Mouse (Mus musculus) cortical plate, adult 2 months (tissue): ENCODE measurements around the gene Il1rapl2. TPM values are rescaled to one million over a fixed set of nuclear protein-coding genes. Genes with fewer than 3 reads are reported as not detected.

Source experiments
- H3K27ac ChIP-seq: fragments of 200-500 bp; 2 replicates; pipeline ENCODE4 v1.5.1; 2012; ENCODE audit warnings: low read length, control low read depth, inconsistent platforms; ENCODE audit not compliant: insufficient read depth
- H3K4me1 ChIP-seq: fragments of 200-500 bp; 2 replicates; pipeline ENCODE4 v1.6.1; 2011; ENCODE audit warnings: low read length; ENCODE audit not compliant: control insufficient read depth, insufficient read depth
- H3K4me3 ChIP-seq: fragments of 200-500 bp; 2 replicates; pipeline ENCODE4 v1.5.1; 2011; ENCODE audit warnings: mild to moderate bottlenecking, low read length, control low read depth; ENCODE audit not compliant: insufficient read depth
- CTCF ChIP-seq: fragments of 200-500 bp; IDR thresholded peaks from 2 replicates; pipeline ENCODE4 v1.5.1; 2011; ENCODE audit warnings: mild to moderate bottlenecking, control low read depth, low read length; ENCODE audit not compliant: insufficient read depth; ENCODE audit errors: extremely low read depth
- POLR2A ChIP-seq: fragments of 200-500 bp; IDR thresholded peaks from 2 replicates; pipeline ENCODE4 v1.6.1; 2011; ENCODE audit warnings: mild to moderate bottlenecking, low read length, control low read depth; ENCODE audit not compliant: insufficient read depth; ENCODE audit errors: extremely low read depth
- polyA plus RNA-seq: library from polyadenylated mRNA; depleted of rRNA; stranded (reverse); fragments of >200 nt; gene quantifications from 2 replicates; pipeline ENCODE4 v1.2.3, GENCODE M21; 2012

Gene Il1rapl2
- polyA plus RNA-seq, 1 experiment, result 2.4 TPM

DNA sequence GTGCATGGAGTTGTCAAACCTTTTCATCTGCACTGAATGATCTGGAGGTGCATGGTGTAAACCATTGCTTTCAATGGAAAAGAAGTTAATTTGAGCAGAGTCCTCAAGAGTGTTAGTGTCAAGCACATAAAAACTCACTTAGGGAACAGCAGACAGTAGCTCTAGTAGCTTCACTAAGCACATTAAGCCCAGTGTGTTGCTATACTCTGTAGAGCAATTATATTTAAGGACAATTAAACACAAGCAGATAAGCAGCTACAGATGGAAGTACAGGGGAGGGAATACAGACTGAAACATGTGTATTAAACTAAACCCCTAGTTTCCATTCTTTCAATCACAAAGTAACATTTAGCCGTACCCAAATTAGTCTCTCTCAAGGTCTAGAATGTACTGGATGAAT, 930.1 kb downstream of the Il1rapl2 start:
- TF ChIP-seq POLR2A (no peak), CTCF (no peak)
- no peak overlapping the region for H3K4me3 ChIP-seq

GRCm38 (mm10) chrX:138505049-138505448, 934.6 kb downstream of the Il1rapl2 start:
- TF ChIP-seq POLR2A (no peak), CTCF (no peak)
- no peak overlapping the region for H3K27ac ChIP-seq
- H3K4me1 ChIP-seq, result no peaks in the 10 kb centered on the region
- H3K4me3 ChIP-seq, result no peak overlapping the region

More for the DNA sequence above, 930.1 kb downstream of the Il1rapl2 start:
- no peak overlapping the region for H3K27ac ChIP-seq
- H3K4me1 ChIP-seq, result no peaks in the 10 kb centered on the region

- no peak overlapping the region for H3K27ac ChIP-seq
- no peak overlapping the region for H3K4me3 ChIP-seq
- no peak for TF ChIP-seq CTCF
- TF ChIP-seq POLR2A, result no peak
- H3K4me1 ChIP-seq, result no peaks in the 10 kb centered on the region
Measured at GRCm38 (mm10) chrX:138620106-138620505, 1049.7 kb downstream of the Il1rapl2 start.

- no peak overlapping the region for H3K4me3 ChIP-seq
- H3K4me1 ChIP-seq, result no peaks in the 10 kb centered on the region
- H3K27ac ChIP-seq, result no peak overlapping the region
- no peak for TF ChIP-seq CTCF
- no peak for TF ChIP-seq POLR2A
Measured at GRCm38 (mm10) chrX:138625311-138625710, 1054.9 kb downstream of the Il1rapl2 start.

- H3K4me3 ChIP-seq, result no peak overlapping the region
- no peak overlapping the region for H3K27ac ChIP-seq
- TF ChIP-seq CTCF (no peak), POLR2A (no peak)
- H3K4me1 ChIP-seq, result no peaks in the 10 kb centered on the region
Measured at GRCm38 (mm10) chrX:138722372-138722771, 1152.0 kb downstream of the Il1rapl2 start.

GRCm38 (mm10) chrX:138800958-138801357, 1230.5 kb downstream of the Il1rapl2 start:
- TF ChIP-seq POLR2A (no peak), CTCF (no peak)
- no peaks in the 10 kb centered on the region for H3K4me1 ChIP-seq
- H3K4me3 ChIP-seq, result no peak overlapping the region
- H3K27ac ChIP-seq, result no peak overlapping the region

- Histone ChIP-seq H3K4me3 (no peak overlapping the region), H3K4me1 (no peaks in the 10 kb centered on the region), H3K27ac (no peak overlapping the region)
- TF ChIP-seq POLR2A (no peak), CTCF (no peak)
Measured at GRCm38 (mm10) chrX:138831876-138832275, 1261.5 kb downstream of the Il1rapl2 start.

GRCm38 (mm10) chrX:138833894-138834293, 1263.5 kb downstream of the Il1rapl2 start:
- no peak for TF ChIP-seq CTCF
- no peak for TF ChIP-seq POLR2A
- Histone ChIP-seq H3K4me1 (no peaks in the 10 kb centered on the region), H3K4me3 (no peak overlapping the region), H3K27ac (no peak overlapping the region)

- H3K4me3 ChIP-seq, result no peak overlapping the region
- no peaks in the 10 kb centered on the region for H3K4me1 ChIP-seq
- H3K27ac ChIP-seq, result no peak overlapping the region
- TF ChIP-seq CTCF (no peak), POLR2A (no peak)
Measured at GRCm38 (mm10) chrX:138838381-138838780, 1268.0 kb downstream of the Il1rapl2 start.
